Mouse (Mus musculus): ENCODE results near the gene Gm3573. TPM values are rescaled to one million over a fixed set of nuclear protein-coding genes. Genes with fewer than 3 reads are reported as not detected.
"Not testable (repeated sequence)": the region's sequence is repeated elsewhere in the genome, so short reads cannot be mapped to it uniquely, and the experiment has no call there.

The Gm3573 gene
- total RNA-seq (2021) = 1 to 10 TPM; 1.9 to 2.5 TPM

GRCm38 (mm10) chr14:42190691-42191090, at the start of gene Gm3573:
TSS of gene Gm3573 (minus strand) at chr14:42190791.
- DNase-seq (ENCODE audit: low spot score in 2 of 2); intact Hi-C loops (cut with DNase I): not testable (repeated sequence)

- peak; percentile 3 to 11 for DNase-seq (ENCODE audit: low spot score in 2 of 2)
- intact Hi-C loops (cut with DNase I) = not testable (repeated sequence)
These were observed 26.4 kb upstream of the Gm3573 start for GRCm38 (mm10) chr14:42216766-42217537.

- intact Hi-C loops (cut with DNase I); DNase-seq (ENCODE audit: low spot score in 2 of 2): not testable (repeated sequence)
These were observed 6.7 kb downstream of the Gm3573 start for GRCm38 (mm10) chr14:42183936-42184335.

GRCm38 (mm10) chr14:42162522-42162921, 28.1 kb downstream of the Gm3573 start, which contains the start of gene Gm17027:
TSS of gene Gm17027 (minus strand) at chr14:42162622.
- intact Hi-C loops (cut with DNase I); DNase-seq (ENCODE audit: low spot score in 2 of 2): not testable (repeated sequence)

Other genes starting within 250 kb of the Gm3573 start
- gene 1700024B05Rik, start 246.8 kb downstream of the Gm3573 start, total RNA-seq (2021) = not detected
- gene Gm6401, start 222.9 kb downstream of the Gm3573 start, total RNA-seq (2021) = not detected
- 1 to 10 TPM in 1 of 2 experiments, under 1 TPM in 1; 0.57 to 1.3 TPM for gene Gm3543, start 207.5 kb downstream of the Gm3573 start, total RNA-seq (2021)
- gene Gm7951, start 73.4 kb downstream of the Gm3573 start, total RNA-seq (2021) = not detected
- gene Gm17027, start 28.2 kb downstream of the Gm3573 start, total RNA-seq (2021) = not detected
- gene Gm17026, start 69.3 kb upstream of the Gm3573 start, total RNA-seq (2021) = not detected
- not detected for gene Gm9611, start 106.6 kb upstream of the Gm3573 start, total RNA-seq (2021)
- gene Gm7995, start 119.4 kb upstream of the Gm3573 start, total RNA-seq (2021) = not detected
- not detected for gene Gm8005, start 248.9 kb upstream of the Gm3573 start, total RNA-seq (2021)